Mouse (Mus musculus) erythroblast, embryonic 14.5 days (primary cell): ENCODE results near the gene Cav2.

Experiments
- GATA1 ChIP-seq: IDR thresholded peaks from 2 replicates; pipeline ENCODE4 v1.6.1; 2012; ENCODE audit warnings: low read length, inconsistent platforms, mixed read lengths
- TAL1 ChIP-seq: IDR thresholded peaks from 3 replicates; pipeline ENCODE4 v1.6.1; 2012; ENCODE audit warnings: low read length, inconsistent platforms, mixed read lengths

GRCm38 (mm10) chr6:17247673-17248072 lies 33.3 kb upstream of the Cav2 start:
- TF ChIP-seq GATA1 (no peak), TAL1 (no peak)
